Mouse (Mus musculus): ENCODE data around the gene Dnlz.

Dnlz gene

GRCm38 (mm10) chr2:26358667-26359320 is 6.9 kb upstream of the Dnlz start:
- no peak for DNase-seq (ENCODE audit: inconsistent age in 2 of 2, low spot score in 1 of 2)

GRCm38 (mm10) chr2:26357484-26357883 is 5.6 kb upstream of the Dnlz start:
- DNase-seq (ENCODE audit: inconsistent age in 2 of 2, low spot score in 1 of 2) = peak in 1 of 2 experiments; percentile 47

GRCm38 (mm10) chr2:26356678-26357077 is 4.8 kb upstream of the Dnlz start:
- no peak for DNase-seq (ENCODE audit: inconsistent age in 2 of 2, low spot score in 1 of 2)

- no peak for DNase-seq (ENCODE audit: inconsistent age in 2 of 2, low spot score in 1 of 2)
Observed at GRCm38 (mm10) chr2:26356231-26356630, 4.3 kb upstream of the Dnlz start.

- DNase-seq (ENCODE audit: inconsistent age in 2 of 2, low spot score in 1 of 2) = no peak
Observed at GRCm38 (mm10) chr2:26354401-26354800, 2.5 kb upstream of the Dnlz start.

- no peak for DNase-seq (ENCODE audit: inconsistent age in 2 of 2, low spot score in 1 of 2)
Observed at GRCm38 (mm10) chr2:26353066-26353980, 1.4 kb upstream of the Dnlz start.

- peak; percentile 60 to 81 for DNase-seq (ENCODE audit: inconsistent age in 2 of 2, low spot score in 1 of 2)
Observed at GRCm38 (mm10) chr2:26352291-26352910, 491 bp upstream of the Dnlz start.

- peak in 1 of 2 experiments; percentile 53 for DNase-seq (ENCODE audit: inconsistent age in 2 of 2, low spot score in 1 of 2)
Observed at GRCm38 (mm10) chr2:26348241-26348640, 3.7 kb downstream of the Dnlz start.

- peak; percentile 43 to 67 for DNase-seq (ENCODE audit: inconsistent age in 2 of 2, low spot score in 1 of 2)
Observed at GRCm38 (mm10) chr2:26342609-26343490, 9.1 kb downstream of the Dnlz start.

- no peak for DNase-seq (ENCODE audit: inconsistent age in 2 of 2, low spot score in 1 of 2)
Observed at GRCm38 (mm10) chr2:26342044-26342443, 9.9 kb downstream of the Dnlz start.

GRCm38 (mm10) chr2:26341510-26341981 is 10.4 kb downstream of the Dnlz start:
- DNase-seq (ENCODE audit: inconsistent age in 2 of 2, low spot score in 1 of 2) = no peak

GRCm38 (mm10) chr2:26339204-26339551 is 12.7 kb downstream of the Dnlz start:
- peak; percentile 83 to 84 for DNase-seq (ENCODE audit: inconsistent age in 2 of 2, low spot score in 1 of 2)

- DNase-seq (ENCODE audit: inconsistent age in 2 of 2, low spot score in 1 of 2) = peak in 1 of 2 experiments; percentile 55
Observed at GRCm38 (mm10) chr2:26338302-26339203, 13.4 kb downstream of the Dnlz start.

GRCm38 (mm10) chr2:26330702-26331101 is 21.2 kb downstream of the Dnlz start:
- no peak for DNase-seq (ENCODE audit: inconsistent age in 2 of 2, low spot score in 1 of 2)

GRCm38 (mm10) chr2:26330056-26330468 is 21.8 kb downstream of the Dnlz start:
- DNase-seq (ENCODE audit: inconsistent age in 2 of 2, low spot score in 1 of 2) = no peak

- peak; percentile 83 to 87 for DNase-seq (ENCODE audit: inconsistent age in 2 of 2, low spot score in 1 of 2)
Observed at GRCm38 (mm10) chr2:26329402-26329801, 22.5 kb downstream of the Dnlz start.

- DNase-seq (ENCODE audit: inconsistent age in 2 of 2, low spot score in 1 of 2) = peak; percentile 26 to 51
Observed at GRCm38 (mm10) chr2:26327852-26328251, 24.1 kb downstream of the Dnlz start.

GRCm38 (mm10) chr2:26325386-26326181 is 26.3 kb downstream of the Dnlz start:
- peak; percentile 76 to 86 for DNase-seq (ENCODE audit: inconsistent age in 2 of 2, low spot score in 1 of 2)

- DNase-seq (ENCODE audit: inconsistent age in 2 of 2, low spot score in 1 of 2) = peak; percentile 83 to 90
Observed at GRCm38 (mm10) chr2:26324917-26325316, 27.0 kb downstream of the Dnlz start.

Data from adrenal gland, adult (tissue).